Mouse (Mus musculus) stomach, postnatal 0 days (tissue): ENCODE measurements around the gene Plekha1.

Experiments used
- CTCF ChIP-seq: IDR thresholded peaks from 2 replicates; pipeline ENCODE4 v1.5.1; 2016; ENCODE audit warnings: antibody characterized with exemption, low read depth, mild to moderate bottlenecking, moderate library complexity
- EP300 ChIP-seq: optimal IDR thresholded peaks from 2 replicates; pipeline ENCODE3; 2016; ENCODE audit warnings: antibody characterized with exemption

GRCm38 (mm10) chr7:130898373-130898772 lies 32.8 kb downstream of the Plekha1 start:
- TF ChIP-seq CTCF (peak; percentile 56), EP300 (no peak)
